Mouse (Mus musculus): ENCODE results near the gene Snrpn. TPM values are rescaled to one million over a fixed set of nuclear protein-coding genes. Genes with fewer than 3 reads are reported as not detected.

Snrpn gene
- polyA plus RNA-seq, 1 experiment from 2014 or later: 49.9 TPM

- Histone ChIP-seq H3K36me3 (ENCODE audit: control insufficient read depth, insufficient read depth, low read length) (no peaks in the 10 kb centered on the region), H3K27ac (ENCODE audit: low read depth) (no peak overlapping the region), H3K9me3 (ENCODE audit: control insufficient read depth, low read length) (no peaks in the 10 kb centered on the region), H3K4me3 (ENCODE audit: low read depth, low read length) (no peak overlapping the region), H3K4me1 (replicated peaks; ENCODE audit: control insufficient read depth, insufficient read depth, low read length) (no peaks in the 10 kb centered on the region), H3K27me3 (replicated peaks; ENCODE audit: control insufficient read depth, insufficient read depth, low read length) (no peaks in the 10 kb centered on the region), H3K4me2 (ENCODE audit: low read length) (no peak overlapping the region), H3K9ac (ENCODE audit: low read length) (no peak overlapping the region)
- no peak for ATAC-seq (replicated peaks; ENCODE audit: low FRiP score, low TSS enrichment, low read depth)
- DNase-seq (ENCODE audit: low spot score): no peak
- 68% methylated on average over 1 of the region's 1 CpGs for whole genome bisulfite sequencing
Measured at GRCm38 (mm10) chr7:59978646-59979045, 161.4 kb downstream of the Snrpn start.

Other genes with a start within 250 kb of the Snrpn start
- 35.5 and 38.3 TPM in 2 replicates for gene Snurf, start 135.2 kb downstream of the Snrpn start, polyA plus RNA-seq (2014; fragmentation: Nextera tagmentation; extraction: Ambion mirVana)
- gene Gm38393, start 135.2 kb downstream of the Snrpn start, polyA plus RNA-seq (2014; fragmentation: Nextera tagmentation; extraction: Ambion mirVana): 0.20 and 0.57 TPM in 2 replicates